Mouse (Mus musculus): Measurements from ENCODE around the gene Hist1h2af. TPM values are rescaled to one million over a fixed set of nuclear protein-coding genes. Genes with fewer than 3 reads are reported as not detected.
"Not testable (repeated sequence)": the region's sequence is repeated elsewhere in the genome, so short reads cannot be mapped to it uniquely, and the experiment has no call there.

Hist1h2af gene
- total RNA-seq, 2 experiments from 2014 or later: 23.4 to 33.5 TPM

GRCm38 (mm10) chr13:23575271-23575851, 41.7 kb downstream of the Hist1h2af start, which contains the start of gene Hist1h3d:
Hist1h3d (plus strand) TSS chr13:23575763.
- peak in 1 of 2 experiments; percentile 87 for DNase-seq (ENCODE audit: low spot score in 2 of 2)

GRCm38 (mm10) chr13:23575864-23576313, 42.2 kb downstream of the Hist1h2af start:
- not testable (repeated sequence) for DNase-seq (ENCODE audit: low spot score in 2 of 2)

- DNase-seq (ENCODE audit: low spot score in 2 of 2): no peak
Observed at GRCm38 (mm10) chr13:23576351-23576881, 42.7 kb downstream of the Hist1h2af start.

GRCm38 (mm10) chr13:23576906-23577639, 43.4 kb downstream of the Hist1h2af start:
- no peak for DNase-seq (ENCODE audit: low spot score in 2 of 2)

GRCm38 (mm10) chr13:23577835-23578234, 44.1 kb downstream of the Hist1h2af start:
- no peak for DNase-seq (ENCODE audit: low spot score in 2 of 2)

- peak; percentile 97 to 99 for DNase-seq (ENCODE audit: low spot score in 2 of 2)
Observed at GRCm38 (mm10) chr13:23581408-23582218, 47.9 kb downstream of the Hist1h2af start, which contains the start of gene Hist1h4d. Hist1h4d (plus strand) TSS chr13:23581598.

GRCm38 (mm10) chr13:23582219-23583056, 48.7 kb downstream of the Hist1h2af start:
- no peak for DNase-seq (ENCODE audit: low spot score in 2 of 2)

- no peak for DNase-seq (ENCODE audit: low spot score in 2 of 2)
Observed at GRCm38 (mm10) chr13:23583387-23584068, 49.8 kb downstream of the Hist1h2af start.

Small RNA genes within 50 kb of the gene (microRNA-seq; reads per million reads assigned to microRNA genes)
- gene Gm44297 (0 reads per million in 2 experiments), gene Gm44359 (0 reads per million in 2 experiments), gene Gm44394 (0 reads per million in 2 experiments), gene n-TStga1 (0 to 0.45 reads per million in 2 experiments)

Other genes with a start within 250 kb of the Hist1h2af start
- 10 to 100 TPM; 34.9 to 39.8 TPM for gene Zfp322a, start 164.7 kb upstream of the Hist1h2af start, total RNA-seq (2021)
- gene Abt1, start 110.0 kb upstream of the Hist1h2af start, total RNA-seq (2021): 1 to 10 TPM; 7.0 TPM
- not detected for gene Btn1a1, start 68.0 kb upstream of the Hist1h2af start, total RNA-seq (2021)
- 1 to 10 TPM in 1 of 2 experiments, under 1 TPM in 1; 0.58 to 1.0 TPM for gene Btn2a2, start 45.0 kb upstream of the Hist1h2af start, total RNA-seq (2021)
- 100 to 1,000 TPM; 253 to 315 TPM for gene Hist1h4h, start 2.9 kb upstream of the Hist1h2af start, total RNA-seq (2021)
- 10 to 100 TPM in 1 of 2 experiments, 1 to 10 TPM in 1; 3.7 to 12.5 TPM for gene Hist1h3g, start 1.5 kb downstream of the Hist1h2af start, total RNA-seq (2021)
- gene Hist1h2bh, start 9.5 kb downstream of the Hist1h2af start, total RNA-seq (2021): 1 to 10 TPM; 1.2 to 1.9 TPM
- gene Hist1h3f, start 10.1 kb downstream of the Hist1h2af start, total RNA-seq (2021): 10 to 100 TPM; 19.7 to 24.2 TPM
- 100 to 1,000 TPM; 122 to 142 TPM for gene Hist1h4f, start 17.7 kb downstream of the Hist1h2af start, total RNA-seq (2021)
- gene Hist1h1d, start 19.4 kb downstream of the Hist1h2af start, total RNA-seq (2021): 1 to 10 TPM; 4.6 to 4.8 TPM
- gene Hist1h3e, start 28.5 kb downstream of the Hist1h2af start, total RNA-seq (2021): 10 to 100 TPM; 60.0 to 69.0 TPM
- gene Hist1h2ae, start 37.3 kb downstream of the Hist1h2af start, total RNA-seq (2021): 10 to 100 TPM; 10.3 TPM
- 10 to 100 TPM; 93.3 to 96.2 TPM for gene Hist1h2bg, start 37.5 kb downstream of the Hist1h2af start, total RNA-seq (2021)
- gene Hist1h2bf, start 40.3 kb downstream of the Hist1h2af start, total RNA-seq (2021): 10 to 100 TPM; 32.6 to 42.1 TPM
- gene Hist1h2ad, start 40.5 kb downstream of the Hist1h2af start, total RNA-seq (2021): 1 to 10 TPM; 1.1 to 9.9 TPM
- gene Hist1h3d, start 41.9 kb downstream of the Hist1h2af start, total RNA-seq (2021): 10 to 100 TPM; 11.1 to 12.1 TPM
- 100 to 1,000 TPM; 128 to 149 TPM for gene Hist1h4d, start 47.7 kb downstream of the Hist1h2af start, total RNA-seq (2021)
- 1 to 10 TPM; 6.8 to 8.7 TPM for gene Hist1h2be, start 87.2 kb downstream of the Hist1h2af start, total RNA-seq (2021)
- 10 to 100 TPM; 63.5 to 74.1 TPM for gene Hist1h1e, start 88.7 kb downstream of the Hist1h2af start, total RNA-seq (2021)
- 1 to 10 TPM; 2.9 TPM for gene Hist1h2ac, start 150.0 kb downstream of the Hist1h2af start, total RNA-seq (2021)
- 10 to 100 TPM; 37.1 to 42.7 TPM for gene Hist1h2bc, start 150.3 kb downstream of the Hist1h2af start, total RNA-seq (2021)
- not detected for gene Hist1h1t, start 161.9 kb downstream of the Hist1h2af start, total RNA-seq (2021)
- gene Hist1h4c, start 164.5 kb downstream of the Hist1h2af start, total RNA-seq (2021): 100 to 1,000 TPM in 1 of 2 experiments, 10 to 100 TPM in 1; 94.6 to 106 TPM
- gene Hfe, start 176.9 kb downstream of the Hist1h2af start, total RNA-seq (2021): 1 to 10 TPM; 3.4 to 5.4 TPM
- 10 to 100 TPM; 64.6 to 74.5 TPM for gene Hist1h1c, start 204.9 kb downstream of the Hist1h2af start, total RNA-seq (2021)
- 10 to 100 TPM; 11.9 to 12.2 TPM for gene Hist1h3c, start 211.7 kb downstream of the Hist1h2af start, total RNA-seq (2021)
- gene Hist1h2bb, start 212.8 kb downstream of the Hist1h2af start, total RNA-seq (2021): 10 to 100 TPM; 19.6 to 29.4 TPM
- gene Hist1h2ab, start 217.2 kb downstream of the Hist1h2af start, total RNA-seq (2021): 10 to 100 TPM; 27.5 to 46.6 TPM
- gene Hist1h3b, start 218.4 kb downstream of the Hist1h2af start, total RNA-seq (2021): 10 to 100 TPM; 26.7 to 45.4 TPM
- gene Hist1h4b, start 223.1 kb downstream of the Hist1h2af start, total RNA-seq (2021): 10 to 100 TPM; 57.3 to 79.4 TPM
- gene Hist1h4a, start 227.3 kb downstream of the Hist1h2af start, total RNA-seq (2021): 10 to 100 TPM; 51.4 to 65.1 TPM
- 10 to 100 TPM; 29.8 to 47.4 TPM for gene Hist1h3a, start 228.5 kb downstream of the Hist1h2af start, total RNA-seq (2021)
- 10 to 100 TPM; 22.8 to 32.9 TPM for gene Hist1h1a, start 229.8 kb downstream of the Hist1h2af start, total RNA-seq (2021)
- not detected for gene Trim38, start 236.0 kb downstream of the Hist1h2af start, total RNA-seq (2021)